Mouse (Mus musculus): ENCODE measurements around the gene Kalrn. TPM values are rescaled to one million over a fixed set of nuclear protein-coding genes. Genes with fewer than 3 reads are reported as not detected.

The Kalrn gene
- polyA plus RNA-seq, 2 experiments from 2014 or later: 0.34 TPM; not detected in 1

DNA sequence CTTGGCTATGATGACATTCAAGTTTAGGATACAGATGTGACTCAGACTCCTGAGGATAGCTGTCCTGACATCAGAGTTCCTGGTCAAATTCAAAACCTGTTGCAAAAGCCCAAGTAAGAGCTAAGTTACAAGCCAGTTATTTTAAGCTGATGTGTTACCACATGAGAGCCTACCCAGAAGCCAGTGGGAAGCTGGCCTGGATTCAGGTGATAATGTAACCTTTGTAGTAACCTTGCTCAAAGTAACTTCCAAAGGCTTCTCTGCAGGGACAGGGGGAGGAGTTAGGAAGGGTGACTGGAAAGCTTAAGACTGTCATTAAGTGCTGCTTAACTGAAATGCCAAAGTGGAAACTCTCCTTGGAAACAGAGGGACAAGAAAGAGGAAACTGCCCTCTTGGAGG lies 506.4 kb downstream of the Kalrn start:
- ATAC-seq: no peak

DNA sequence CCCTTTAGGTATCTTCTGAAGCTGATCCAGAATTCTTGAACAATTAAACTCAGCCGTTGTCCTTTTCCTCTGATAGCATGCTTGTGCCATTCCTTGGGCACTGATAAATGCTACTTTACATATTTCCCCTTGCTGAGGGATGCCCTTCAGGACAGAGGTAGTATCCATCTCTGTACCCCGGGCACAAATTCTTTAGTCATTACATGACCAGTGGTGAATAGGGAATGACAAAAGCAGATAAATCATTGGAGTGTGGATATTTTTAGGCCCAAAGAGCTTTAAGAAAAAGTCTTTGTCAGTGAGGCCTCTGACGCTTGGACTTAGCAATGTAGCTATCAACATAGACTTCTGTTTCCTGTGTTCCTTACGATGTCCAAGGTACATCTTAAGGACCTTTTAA lies 507.0 kb downstream of the Kalrn start:
- no peak for ATAC-seq

DNA sequence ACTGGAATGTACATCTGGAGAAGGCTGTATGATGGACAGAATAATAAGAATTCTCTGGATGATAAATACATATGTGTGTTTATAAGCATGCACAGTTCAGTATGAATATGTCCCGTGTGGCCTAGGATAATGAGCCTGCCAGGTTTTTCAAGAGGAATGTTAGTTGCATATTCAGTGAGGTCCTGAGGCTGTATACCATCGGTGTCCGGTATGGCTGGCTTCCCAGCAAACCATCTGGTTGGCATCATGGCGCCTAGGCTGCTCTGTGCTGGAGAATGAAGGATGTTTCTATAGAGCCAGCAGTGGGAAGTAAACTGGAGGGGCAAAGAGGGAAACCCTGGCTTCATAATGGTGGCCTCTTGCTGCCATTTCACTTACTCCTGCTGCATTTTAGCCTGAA lies 510.0 kb downstream of the Kalrn start:
- ATAC-seq: no peak

DNA sequence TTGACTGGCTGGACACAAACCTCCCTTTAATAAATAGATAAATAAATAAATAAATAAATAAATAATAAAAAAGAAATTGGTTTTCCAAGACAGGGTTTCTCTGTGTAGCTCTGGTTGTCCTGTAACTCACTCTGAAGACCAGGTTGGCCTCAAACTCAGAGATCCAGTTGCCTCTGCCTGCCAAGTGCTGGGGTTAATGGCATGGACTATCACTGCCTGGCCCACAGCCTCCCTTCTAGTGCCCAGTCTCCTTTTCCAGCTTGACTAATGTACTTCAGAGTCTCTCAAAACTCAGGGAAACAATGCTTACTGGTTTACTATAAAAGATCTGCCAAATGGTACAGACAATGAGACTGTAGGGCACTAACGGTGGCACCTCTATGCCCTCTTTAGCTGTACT lies 511.7 kb downstream of the Kalrn start:
- ATAC-seq: no peak

DNA sequence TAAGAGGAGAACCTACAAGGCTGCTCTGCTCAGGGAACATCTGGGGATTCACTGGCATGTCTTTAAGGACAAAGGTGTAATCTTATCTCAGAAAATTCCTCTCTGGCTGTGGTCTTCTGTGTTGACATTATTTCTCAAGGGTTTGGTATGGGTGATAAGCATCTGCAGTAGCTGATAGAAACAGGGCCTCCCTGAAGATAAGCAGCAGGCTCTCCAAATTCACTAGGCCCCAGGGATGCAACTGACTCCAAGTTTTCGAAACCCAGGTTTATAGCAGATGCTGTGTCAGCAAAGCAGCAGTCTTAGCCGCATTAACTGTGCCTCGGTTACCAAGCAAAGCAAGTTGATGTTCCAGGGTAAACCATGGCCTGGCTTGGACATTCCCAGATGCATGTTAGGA lies 514.7 kb downstream of the Kalrn start:
- ATAC-seq: no peak

DNA sequence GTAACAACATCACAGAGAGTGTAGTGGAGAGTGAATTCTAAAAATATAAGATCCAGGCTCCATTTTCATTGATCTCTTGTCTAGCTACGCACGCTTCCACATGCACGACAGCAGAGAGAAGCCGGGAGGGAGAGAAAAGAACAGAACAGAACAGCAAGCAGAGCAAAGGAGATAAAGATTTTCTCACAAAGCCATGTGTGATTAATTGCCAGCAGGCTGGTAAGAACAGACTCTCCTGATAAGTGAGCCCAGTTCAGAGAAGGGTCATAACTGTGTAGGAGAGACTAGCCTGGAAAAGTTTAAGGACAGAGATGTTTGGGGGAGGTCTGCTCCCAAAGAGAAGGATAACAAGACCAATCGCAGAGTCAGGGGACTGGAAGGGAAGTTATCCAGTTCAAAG lies 515.9 kb downstream of the Kalrn start:
- ATAC-seq: no peak

DNA sequence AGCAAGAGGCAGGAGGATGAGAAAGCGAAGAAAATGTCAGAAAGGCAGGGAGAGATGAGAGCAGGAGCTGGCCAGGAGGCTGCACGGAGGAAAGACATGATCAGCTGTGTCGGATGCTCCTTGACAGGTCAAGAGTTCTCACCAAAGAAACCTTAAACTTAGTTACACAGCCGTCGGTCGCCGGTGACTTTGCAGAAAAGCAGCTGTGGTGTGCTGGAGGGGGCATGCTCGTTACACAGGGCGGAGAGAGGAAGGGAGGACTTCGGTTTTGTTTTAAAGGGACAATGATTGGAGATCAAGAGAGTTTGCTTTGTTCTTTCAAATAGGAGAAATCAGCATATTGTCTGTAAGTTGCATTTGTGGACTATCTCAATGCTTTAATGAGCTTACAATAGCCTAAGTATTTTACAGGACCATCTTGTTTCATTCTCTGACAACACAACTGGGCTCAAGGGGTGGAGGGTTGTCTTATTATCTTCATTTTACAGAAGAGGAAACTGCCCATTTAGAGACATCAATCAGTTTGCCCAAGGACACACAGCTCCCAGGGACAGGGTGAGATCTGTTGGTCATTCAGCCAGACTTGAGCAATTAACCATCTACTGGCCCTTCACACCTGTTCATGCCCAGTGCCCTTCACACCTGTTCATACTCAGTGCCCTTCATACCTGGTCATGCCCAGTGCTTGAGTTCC lies 516.8 kb downstream of the Kalrn start:
- ATAC-seq: no peak

DNA sequence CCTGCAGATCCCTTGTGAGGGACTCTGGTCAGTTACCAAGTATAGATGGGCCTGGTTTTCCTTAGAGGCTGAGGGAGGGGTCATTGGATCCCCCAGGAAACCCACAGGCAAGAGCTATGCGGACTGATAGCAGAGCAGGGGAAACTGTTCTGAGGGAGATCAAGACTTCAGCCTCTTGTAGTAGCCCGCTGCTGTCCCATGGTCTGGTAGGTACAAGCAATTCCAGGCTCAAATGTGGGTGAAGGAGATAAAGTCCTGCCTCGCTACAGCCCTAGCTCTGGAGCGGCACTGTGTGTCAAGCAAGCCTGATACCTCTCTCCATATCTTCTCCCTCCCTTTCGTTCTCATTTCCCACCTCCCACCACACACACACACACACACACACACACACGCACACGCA lies 523.2 kb downstream of the Kalrn start:
- ATAC-seq: no peak

DNA sequence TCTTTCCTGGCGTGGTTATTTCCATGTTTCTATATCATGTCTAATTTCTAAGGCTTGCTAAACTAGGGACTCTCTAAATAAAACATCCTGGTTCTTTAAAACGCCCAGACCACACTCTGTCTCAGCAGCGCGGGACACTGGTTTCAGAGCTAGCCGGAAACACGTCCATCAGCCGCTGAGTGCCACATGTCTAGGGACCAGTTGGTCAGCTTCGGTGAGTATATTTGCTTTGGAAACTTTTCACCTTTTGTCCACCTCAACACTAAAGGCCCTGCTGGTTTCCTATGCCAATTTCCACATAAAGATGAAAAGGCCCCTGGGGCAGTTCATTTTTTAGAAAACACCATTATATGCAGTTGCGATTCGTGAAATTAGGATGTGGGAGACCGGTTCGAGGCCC lies 524.0 kb downstream of the Kalrn start:
- no peak for ATAC-seq

DNA sequence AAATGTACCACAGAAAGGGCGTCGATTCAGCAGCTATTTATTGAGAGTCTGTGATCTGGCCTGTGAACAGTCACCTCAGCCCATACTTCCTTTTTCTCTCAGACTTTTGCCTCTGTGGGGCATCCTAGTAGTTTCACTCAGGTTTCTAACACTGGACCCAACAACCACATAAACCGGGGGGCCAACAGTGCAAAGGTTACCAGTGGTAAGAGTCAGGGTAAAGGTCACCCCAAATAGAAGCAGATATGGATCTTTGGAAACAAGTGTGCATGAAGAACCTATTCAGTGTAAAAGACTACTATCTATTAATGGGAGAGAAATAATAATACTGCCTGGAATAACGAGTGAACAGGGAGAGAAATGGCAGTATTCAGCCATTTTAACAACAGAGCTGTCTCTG lies 525.1 kb downstream of the Kalrn start:
- ATAC-seq: no peak

DNA sequence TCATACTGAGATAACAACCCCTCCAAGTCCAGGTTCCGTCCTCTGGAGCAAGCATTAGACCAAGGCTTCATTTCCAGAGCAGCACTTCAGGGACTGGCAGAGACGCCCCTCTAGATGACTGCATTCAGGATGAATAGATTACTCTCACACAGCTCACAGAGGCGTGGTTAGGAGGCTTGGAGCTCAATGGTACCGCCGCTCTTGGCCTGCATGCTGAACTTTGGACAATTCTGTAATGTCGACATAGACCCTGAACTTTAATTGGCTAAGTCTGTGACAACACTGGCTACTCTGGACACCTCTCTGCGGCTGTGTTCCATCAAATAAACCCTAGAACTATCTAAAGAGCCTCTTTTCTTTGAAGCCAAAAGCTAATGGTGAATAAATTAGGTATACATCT lies 525.8 kb downstream of the Kalrn start:
- no peak for ATAC-seq

DNA sequence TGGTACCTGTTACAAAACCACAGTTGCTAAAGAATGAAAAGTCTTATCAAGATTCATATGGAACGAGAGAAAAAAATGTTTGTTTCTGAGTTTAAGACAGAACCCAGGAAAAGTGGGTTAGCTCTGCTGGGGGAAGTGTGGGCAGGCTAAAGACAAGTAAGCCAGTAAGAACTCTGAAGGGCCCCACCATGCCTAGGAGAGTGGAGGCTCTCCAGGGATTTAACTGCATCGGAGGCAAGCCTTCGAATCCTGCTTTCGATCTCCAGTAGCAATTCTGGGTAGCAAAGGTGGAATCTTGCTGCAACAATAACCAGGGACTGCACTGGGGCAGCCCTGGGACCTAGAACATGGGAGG lies 526.3 kb downstream of the Kalrn start:
- ATAC-seq: no peak

DNA sequence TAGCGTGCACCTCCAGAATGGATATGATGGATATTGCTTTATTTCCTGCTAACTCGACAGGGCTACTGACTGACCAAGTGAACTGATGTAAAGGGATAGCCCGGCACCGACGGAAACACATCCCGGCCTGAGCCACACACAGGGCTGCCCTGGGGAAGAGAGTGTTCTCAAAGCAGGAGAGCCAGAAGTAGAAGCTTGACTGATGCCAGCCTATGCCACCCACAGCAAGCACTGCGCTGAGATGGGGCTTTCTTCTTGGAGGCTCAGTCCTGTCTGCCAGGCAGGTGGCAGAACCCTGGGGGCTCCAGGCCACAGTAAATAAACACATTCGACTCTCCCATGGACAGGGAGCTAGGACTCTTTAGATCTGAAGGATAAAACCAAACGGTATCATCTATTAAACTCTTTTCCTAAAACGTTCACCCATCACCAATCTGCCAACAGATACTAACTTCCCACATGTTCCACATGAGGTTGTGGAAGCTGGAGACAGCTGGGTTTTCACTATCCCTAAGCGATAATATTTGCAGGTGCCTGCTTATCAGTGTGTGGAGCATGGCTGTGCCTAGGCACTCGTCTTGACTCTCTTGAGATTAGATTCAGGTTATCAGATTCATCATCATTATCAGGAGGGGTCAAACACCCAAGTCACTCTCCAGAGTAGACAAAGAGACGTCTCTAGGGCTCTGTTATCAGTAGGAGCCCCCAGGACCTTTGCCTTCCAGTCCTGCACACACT lies 526.9 kb downstream of the Kalrn start:
- no peak for ATAC-seq

DNA sequence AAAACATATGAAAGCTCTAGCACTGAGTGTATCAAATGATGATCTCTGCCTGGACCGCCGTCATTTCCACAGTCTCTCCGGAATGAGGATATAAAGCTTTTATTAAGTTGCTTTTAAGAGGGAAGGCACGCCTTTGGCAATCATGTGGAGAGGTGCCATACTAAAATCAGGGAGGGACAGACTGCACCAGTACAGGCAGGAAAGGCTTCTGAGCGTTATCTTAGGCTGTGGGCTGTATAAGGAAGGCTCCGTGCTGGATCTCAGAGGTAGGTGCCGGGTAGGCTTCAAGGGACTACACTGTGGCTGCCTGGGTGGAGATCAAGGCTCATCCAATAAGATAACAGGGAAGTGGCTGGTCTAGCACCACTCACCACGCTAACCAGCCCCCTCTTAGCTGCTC lies 528.8 kb downstream of the Kalrn start:
- ATAC-seq: no peak

DNA sequence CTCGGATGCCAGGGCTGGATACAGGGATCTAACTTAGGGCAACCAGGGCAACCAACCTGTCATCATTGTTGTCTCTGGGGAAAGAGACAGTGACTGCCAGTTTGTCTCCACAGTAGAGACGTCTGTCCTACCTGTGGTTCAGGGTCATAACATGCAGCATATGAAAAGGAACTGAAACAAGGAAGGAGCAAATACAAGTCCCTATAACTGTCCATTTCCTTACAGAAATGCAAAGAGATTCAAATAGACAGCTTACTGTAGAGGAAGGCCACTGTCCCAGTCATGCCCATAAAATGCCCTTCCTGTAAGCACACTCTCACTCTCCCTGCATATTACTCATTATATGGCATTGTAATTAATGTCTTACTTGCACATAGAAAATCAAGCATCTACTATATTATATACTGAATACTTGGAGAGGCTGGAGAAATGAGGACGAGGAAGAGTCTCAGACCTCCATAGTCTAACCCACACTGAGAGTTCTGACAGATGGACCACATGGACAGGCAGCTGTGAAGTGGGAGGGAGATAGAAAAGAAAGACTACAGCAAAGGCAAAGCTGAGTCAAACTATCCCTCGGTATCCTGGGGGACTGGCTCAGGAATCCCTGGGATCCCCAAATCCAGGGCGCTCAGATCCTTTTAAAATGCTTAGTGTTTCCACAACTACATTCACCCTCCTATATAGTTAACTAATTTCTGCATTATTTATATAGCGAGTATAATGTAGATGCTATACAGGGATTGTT lies 530.1 kb downstream of the Kalrn start:
- no peak for ATAC-seq

DNA sequence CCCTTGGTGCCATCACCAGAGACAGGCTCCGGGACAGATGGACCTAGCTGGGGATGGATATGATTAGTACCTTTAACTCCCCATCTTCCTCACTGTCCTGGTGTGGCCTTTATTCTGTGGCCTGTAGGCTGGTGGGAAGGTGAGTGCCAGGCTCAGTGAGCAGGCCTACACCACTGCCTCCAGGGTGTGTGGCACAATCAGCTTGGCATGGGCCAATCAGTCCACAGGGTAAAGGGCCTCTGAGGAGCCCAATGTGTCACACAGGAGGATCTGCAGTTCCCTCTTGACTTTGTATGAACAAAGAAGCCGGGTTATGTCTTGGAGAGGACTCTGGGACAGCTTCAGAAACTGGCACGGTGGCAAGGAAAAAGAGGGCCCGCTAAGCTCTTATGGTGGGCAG lies 530.7 kb downstream of the Kalrn start:
- ATAC-seq: no peak

DNA sequence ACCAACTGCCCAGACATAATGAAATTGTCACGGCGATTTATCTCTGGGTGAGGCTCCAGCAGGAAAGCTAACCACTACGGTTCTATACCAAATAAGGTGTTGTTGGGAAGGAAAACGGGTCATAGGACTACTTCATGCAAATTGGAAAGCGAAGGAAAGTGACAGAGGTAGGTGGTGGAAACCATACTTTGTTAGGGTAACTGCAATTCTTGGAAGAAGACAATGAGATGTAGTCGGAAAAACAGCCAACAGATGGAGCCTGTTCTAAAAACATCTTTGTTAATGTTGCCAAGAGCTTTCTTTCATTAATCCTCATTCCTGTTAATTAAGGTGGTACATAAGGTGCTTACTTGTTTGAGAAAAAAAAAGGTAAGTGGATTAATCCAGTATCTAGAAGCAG lies 533.1 kb downstream of the Kalrn start:
- ATAC-seq: no peak

DNA sequence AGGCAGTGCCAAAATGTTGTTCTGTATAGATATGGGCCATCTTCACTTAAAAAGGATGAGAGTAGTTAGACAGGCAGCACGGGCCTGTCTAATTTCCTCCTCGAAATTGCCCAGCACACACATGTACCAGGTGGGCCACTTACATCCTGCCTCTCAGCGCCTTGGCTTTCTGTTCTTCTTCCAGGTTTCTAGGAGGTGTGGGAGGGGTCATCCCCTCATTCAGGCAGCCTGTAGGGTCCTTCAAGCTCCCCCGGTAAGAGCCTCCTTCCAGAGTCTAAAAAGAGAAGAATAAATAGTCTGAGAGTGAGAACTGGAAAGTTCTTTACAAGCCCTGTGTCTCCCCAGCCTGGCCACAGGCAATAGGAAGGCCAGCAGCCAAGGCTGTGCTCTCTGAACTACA lies 533.6 kb downstream of the Kalrn start:
- no peak for ATAC-seq

DNA sequence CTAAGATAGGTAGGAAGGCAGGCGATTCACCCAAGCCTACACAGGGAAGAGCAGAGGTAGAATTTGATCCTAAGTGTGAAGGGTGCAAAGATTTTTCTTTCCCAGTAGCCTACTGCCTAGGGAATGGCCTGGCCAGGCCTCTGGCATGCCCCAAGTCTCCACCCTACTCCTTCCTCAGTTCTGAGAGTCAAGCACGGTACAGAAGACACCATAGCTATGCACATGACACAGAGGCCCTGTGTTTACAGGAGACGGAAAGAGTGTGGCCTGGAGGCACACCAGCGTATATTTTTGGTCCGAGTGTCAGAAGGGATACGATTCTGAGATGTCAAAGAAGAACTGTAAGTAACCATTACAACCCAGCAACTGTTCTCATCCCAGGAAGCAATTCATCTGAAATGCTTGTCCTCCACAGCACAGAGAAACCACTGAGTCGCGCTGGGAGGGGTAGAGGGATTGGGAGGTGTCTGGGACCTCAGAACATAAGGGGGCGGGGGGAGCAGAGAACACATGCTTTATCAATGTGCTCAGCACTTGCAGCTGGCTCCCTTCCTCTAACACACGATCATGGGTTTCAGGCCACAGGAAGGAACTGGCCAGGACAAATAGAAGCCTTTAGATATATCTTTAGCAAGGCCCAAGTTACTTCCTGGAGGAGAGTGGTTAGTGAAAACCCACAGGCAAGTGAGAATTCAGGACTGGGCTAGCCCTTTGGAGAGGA lies 536.8 kb downstream of the Kalrn start:
- ATAC-seq: no peak

DNA sequence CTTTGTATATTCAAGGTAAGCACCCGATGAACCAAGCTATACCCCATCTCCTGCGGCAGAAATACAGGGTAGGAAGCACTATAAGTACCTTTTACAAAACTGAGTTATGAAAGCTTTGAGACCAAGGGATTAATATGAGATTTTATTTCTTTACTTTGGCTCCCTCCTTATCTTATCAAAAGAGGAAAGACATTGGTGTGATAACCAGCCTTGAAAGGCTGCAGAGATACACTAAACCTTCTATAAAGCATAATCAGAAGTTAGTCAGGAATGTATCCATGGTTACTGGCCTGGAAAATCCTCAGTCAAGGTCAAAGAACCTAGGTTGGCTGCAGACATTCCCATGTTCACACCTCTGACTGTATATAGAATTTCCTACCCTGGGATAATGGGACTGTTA lies 537.6 kb downstream of the Kalrn start:
- ATAC-seq: no peak

DNA sequence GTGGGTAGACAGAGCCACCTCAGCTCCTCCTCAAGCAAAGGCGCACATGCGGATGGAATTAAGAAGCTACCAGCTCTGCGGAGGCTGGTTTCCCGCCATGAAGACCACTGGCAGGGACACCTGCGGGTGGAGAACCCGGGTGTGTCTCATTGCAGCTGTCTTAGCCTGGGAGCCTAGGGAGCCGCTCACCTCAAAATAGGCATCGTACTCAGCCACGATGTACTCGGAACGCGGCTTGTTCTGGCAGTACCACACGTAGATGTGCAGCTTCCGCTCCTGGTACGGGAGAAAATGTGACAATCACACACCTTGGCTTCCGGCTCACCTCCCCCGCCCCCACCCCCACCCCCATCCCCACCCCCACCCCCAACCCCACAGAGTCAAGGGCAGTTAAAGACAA lies 539.1 kb downstream of the Kalrn start:
- no peak for ATAC-seq

DNA sequence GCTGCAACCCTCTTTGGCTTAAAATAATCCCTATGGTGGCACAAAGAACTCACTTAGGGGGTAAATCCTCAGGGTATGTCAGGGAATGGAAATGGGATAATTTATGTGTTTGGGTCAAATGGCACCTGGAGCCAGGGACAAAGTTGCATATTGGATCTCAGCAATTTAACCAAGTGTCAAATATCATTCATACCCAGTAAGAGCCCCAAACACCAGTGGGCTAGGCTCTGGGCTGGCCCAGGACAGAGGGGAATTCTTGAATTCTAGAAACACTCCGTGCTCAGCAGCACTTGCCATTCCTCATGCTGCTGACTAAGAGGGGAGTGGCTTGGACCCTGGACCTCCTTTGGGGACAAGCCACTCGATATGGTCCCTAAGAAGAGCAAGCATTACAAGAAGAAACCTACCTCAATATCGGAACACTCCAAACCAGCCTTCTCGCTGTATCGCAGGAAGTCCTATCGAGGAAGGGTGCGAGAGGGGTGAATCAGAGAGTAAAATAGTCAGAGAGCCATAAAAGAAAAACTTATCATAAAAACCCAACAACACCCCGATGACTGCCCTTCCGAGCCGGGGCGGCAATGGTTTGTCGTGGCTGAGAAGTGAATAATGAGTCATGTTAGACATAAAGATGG lies 541.2 kb downstream of the Kalrn start:
- ATAC-seq: no peak

DNA sequence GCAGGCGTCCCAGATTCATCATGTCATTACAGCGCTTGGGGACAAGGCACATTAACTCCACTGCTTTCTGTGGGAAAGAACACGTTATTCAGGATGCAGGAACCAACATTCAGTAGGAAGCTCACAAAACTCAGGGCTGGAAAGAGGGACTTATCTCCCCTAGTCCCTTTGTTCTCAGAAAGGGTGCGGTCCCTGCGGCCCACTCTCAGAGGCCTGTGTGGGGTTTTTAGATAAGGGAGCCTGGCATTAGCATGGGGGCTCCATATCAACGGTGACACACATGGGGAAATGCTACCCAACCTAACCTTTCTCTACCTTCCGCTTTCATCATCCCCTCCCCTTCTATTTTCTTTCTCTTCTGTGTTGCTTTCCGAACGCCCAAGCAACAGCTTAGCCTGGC lies 541.8 kb downstream of the Kalrn start:
- no peak for ATAC-seq

Measured in activated CD4-positive, CD25-positive, alpha-beta regulatory T cell, adult 4 months (primary cell).